Mouse (Mus musculus): Measurements from ENCODE around the gene Hivep3. TPM values are rescaled to one million over a fixed set of nuclear protein-coding genes. Genes with fewer than 3 reads are reported as not detected.

Gene Hivep3
- polyA plus RNA-seq, 1 experiment from 2014 or later = 9.7 TPM

GRCm38 (mm10) chr4:120082527-120082926, 348.9 kb downstream of the Hivep3 start:
- no peaks in the 10 kb centered on the region for H3K36me3 ChIP-seq (ENCODE audit: inconsistent target)
- no peak overlapping the region for H3K4me3 ChIP-seq (ENCODE audit: inconsistent target)
- H3K79me2 ChIP-seq (ENCODE audit: inconsistent target) = no peaks in the 10 kb centered on the region
- WGBS (ENCODE audit: missing documents) = 81% methylated on average over 5 of the region's 5 CpGs
- H3K27ac ChIP-seq = no peak overlapping the region

- H3K36me3 ChIP-seq (ENCODE audit: inconsistent target) = no peaks in the 10 kb centered on the region
- WGBS (ENCODE audit: missing documents) = 93% methylated on average over 3 of the region's 3 CpGs
- no peak overlapping the region for H3K4me3 ChIP-seq (ENCODE audit: inconsistent target)
Measured at GRCm38 (mm10) chr4:120083700-120084099, 350.1 kb downstream of the Hivep3 start.

GRCm38 (mm10) chr4:120089536-120089935, 356.0 kb downstream of the Hivep3 start:
- Histone ChIP-seq H3K27ac (no peak overlapping the region), H3K4me3 (ENCODE audit: inconsistent target) (no peak overlapping the region), H3K36me3 (ENCODE audit: inconsistent target) (no peaks in the 10 kb centered on the region), H3K79me2 (ENCODE audit: inconsistent target) (no peaks in the 10 kb centered on the region)
- 91% methylated on average over 8 of the region's 8 CpGs for WGBS (ENCODE audit: missing documents)

More at GRCm38 (mm10) chr4:120083700-120084099, 350.1 kb downstream of the Hivep3 start:
- Histone ChIP-seq H3K27ac (no peak overlapping the region), H3K79me2 (ENCODE audit: inconsistent target) (no peaks in the 10 kb centered on the region)

DNA sequence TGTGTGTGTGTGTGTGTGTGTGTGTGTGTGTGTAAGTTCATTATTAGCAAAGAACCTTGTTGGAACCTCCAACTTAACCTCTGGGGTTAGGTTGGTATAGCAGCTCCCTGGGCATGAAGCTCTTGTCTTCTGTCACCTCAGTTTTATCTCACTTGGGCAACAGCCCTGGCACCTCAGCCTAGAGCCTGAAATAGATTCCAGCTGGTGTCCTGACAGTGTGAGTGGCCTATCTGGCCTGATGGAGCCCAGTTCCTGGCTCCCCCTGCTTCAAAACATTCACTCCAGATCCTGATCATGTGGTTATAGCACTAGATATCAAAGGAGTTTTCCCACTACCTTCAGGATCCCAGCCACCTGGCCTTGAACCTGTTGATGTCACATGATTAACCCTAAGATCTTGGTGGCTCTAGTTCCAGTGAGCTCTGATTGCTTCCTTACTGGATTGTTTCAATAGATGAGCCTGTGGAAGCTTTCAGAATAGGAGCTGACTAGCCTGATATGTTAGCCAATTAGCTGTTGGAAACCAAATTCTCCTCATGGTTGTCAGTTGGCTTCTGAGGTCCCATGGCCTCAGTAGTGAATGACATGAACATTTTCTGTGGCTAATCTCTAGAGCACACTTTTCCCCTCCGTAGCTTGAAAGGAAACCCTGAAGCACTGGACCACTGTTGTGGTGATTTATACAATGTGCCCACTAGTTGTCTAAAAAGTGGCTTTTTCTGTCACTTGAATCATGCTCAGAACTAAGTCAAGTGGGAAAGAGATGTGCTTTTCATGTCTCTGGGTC, 358.6 kb downstream of the Hivep3 start:
- Histone ChIP-seq H3K79me2 (ENCODE audit: inconsistent target) (no peaks in the 10 kb centered on the region), H3K27ac (no peak overlapping the region), H3K36me3 (ENCODE audit: inconsistent target) (no peaks in the 10 kb centered on the region), H3K4me3 (ENCODE audit: inconsistent target) (no peak overlapping the region)
- WGBS (ENCODE audit: missing documents) = 71% methylated on average over 1 of the region's 1 CpGs

GRCm38 (mm10) chr4:120096935-120097334, 363.4 kb downstream of the Hivep3 start:
- no peaks in the 10 kb centered on the region for H3K36me3 ChIP-seq (ENCODE audit: inconsistent target)
- no peaks in the 10 kb centered on the region for H3K79me2 ChIP-seq (ENCODE audit: inconsistent target)
- WGBS (ENCODE audit: missing documents) = 96% methylated on average over 19 of the region's 19 CpGs
- no peak overlapping the region for H3K4me3 ChIP-seq (ENCODE audit: inconsistent target)
- no peak overlapping the region for H3K27ac ChIP-seq

DNA sequence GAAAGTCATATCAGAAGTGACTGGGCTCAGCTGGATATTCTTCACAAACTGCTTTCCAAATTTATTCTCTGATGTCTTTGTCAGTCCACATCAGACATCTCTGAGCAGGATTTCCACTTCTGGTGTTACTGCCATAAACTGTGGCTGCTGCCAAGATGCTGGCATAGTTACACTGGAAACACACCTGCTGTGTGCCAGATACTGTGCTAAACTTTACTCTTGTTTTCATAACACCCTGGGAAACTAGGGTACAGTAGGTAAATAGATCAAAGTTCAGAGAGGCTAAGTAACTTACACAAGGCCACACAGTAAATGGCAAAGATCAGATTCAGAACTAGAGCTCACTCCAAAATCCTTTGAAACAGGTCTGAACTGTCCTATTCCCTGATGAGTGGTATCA, 367.6 kb downstream of the Hivep3 start:
- H3K36me3 ChIP-seq (ENCODE audit: inconsistent target) = no peaks in the 10 kb centered on the region

GRCm38 (mm10) chr4:120104599-120104998, 371.0 kb downstream of the Hivep3 start:
- WGBS (ENCODE audit: missing documents) = 54% methylated on average over 5 of the region's 5 CpGs
- Histone ChIP-seq H3K27ac (no peak overlapping the region), H3K4me3 (ENCODE audit: inconsistent target) (no peak overlapping the region), H3K79me2 (ENCODE audit: inconsistent target) (no peaks in the 10 kb centered on the region), H3K36me3 (ENCODE audit: inconsistent target) (no peaks in the 10 kb centered on the region)

More for the DNA sequence above, 367.6 kb downstream of the Hivep3 start:
- no peak overlapping the region for H3K27ac ChIP-seq
- H3K4me3 ChIP-seq (ENCODE audit: inconsistent target) = no peak overlapping the region
- H3K79me2 ChIP-seq (ENCODE audit: inconsistent target) = no peaks in the 10 kb centered on the region

GRCm38 (mm10) chr4:120106362-120106761, 372.8 kb downstream of the Hivep3 start:
- H3K4me3 ChIP-seq (ENCODE audit: inconsistent target) = no peak overlapping the region
- 96% methylated on average over 3 of the region's 3 CpGs for WGBS (ENCODE audit: missing documents)
- no peak overlapping the region for H3K27ac ChIP-seq
- no peaks in the 10 kb centered on the region for H3K36me3 ChIP-seq (ENCODE audit: inconsistent target)
- no peaks in the 10 kb centered on the region for H3K79me2 ChIP-seq (ENCODE audit: inconsistent target)

DNA sequence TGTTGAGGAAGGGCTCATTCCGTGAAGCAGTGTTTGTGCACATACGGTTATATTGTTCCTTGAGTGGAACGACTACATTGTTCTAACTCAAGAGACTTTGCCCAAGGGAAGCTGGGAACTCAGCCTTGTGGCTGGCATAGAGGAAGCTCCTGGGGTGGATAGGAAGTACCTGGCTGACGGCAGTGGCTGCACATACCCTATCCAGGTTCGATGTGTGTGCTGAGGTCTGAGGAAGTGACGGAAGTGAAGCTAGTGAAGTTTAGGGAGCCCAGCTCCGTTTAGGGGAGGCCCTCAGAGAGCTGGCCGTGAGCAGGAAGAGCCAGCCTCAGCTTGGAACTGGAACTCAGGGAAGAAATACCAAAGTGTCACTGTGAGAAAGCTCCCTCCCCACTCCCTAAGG, 374.2 kb downstream of the Hivep3 start:
- H3K27ac ChIP-seq = no peak overlapping the region
- H3K36me3 ChIP-seq (ENCODE audit: inconsistent target) = no peaks in the 10 kb centered on the region
- 40% methylated on average over 8 of the region's 8 CpGs for WGBS (ENCODE audit: missing documents)
- no peaks in the 10 kb centered on the region for H3K79me2 ChIP-seq (ENCODE audit: inconsistent target)
- H3K4me3 ChIP-seq (ENCODE audit: inconsistent target) = no peak overlapping the region

DNA sequence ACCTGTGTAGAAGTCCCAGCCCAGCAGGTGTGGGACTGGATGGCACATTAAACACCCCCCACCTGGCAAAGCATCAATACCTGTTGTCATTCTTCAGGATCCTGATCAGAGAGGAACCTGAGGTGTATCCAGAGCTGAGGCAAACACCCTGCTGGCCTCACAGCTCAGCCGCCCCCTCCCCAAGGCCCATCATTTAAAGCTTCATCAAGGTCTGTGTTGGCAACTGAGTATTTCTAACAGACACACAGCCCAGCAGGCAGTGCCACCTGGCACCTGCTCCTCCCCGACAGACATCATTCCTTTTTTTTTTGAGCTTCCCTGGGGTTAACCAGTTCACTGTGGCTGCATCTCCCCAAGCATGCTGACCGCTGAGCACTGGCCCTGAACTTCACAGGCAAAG, 381.9 kb downstream of the Hivep3 start:
- 94% methylated on average over 3 of the region's 3 CpGs for WGBS (ENCODE audit: missing documents)
- Histone ChIP-seq H3K27ac (no peak overlapping the region), H3K36me3 (ENCODE audit: inconsistent target) (no peaks in the 10 kb centered on the region), H3K79me2 (ENCODE audit: inconsistent target) (no peaks in the 10 kb centered on the region), H3K4me3 (ENCODE audit: inconsistent target) (no peak overlapping the region)

DNA sequence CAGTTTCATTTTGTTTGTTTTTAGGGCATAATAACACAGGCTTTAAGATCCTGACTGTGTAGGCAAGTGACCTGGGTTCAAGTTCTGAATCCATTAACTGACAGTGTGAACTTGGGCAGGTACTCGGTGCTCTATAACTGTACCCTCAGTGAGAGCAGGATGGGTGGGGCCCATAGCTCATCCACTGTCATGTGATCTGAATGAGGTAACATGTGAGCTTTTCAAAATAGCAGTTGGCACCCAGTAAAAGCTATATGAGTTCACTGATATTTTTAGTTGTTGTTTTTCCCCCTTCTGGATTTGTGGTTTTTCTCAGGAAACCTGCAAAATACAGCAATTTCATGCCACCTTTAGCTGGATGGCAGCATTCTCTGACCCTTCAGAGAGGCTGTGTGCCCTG, 382.7 kb downstream of the Hivep3 start:
- WGBS (ENCODE audit: missing documents) = 0% methylated on average over 1 of the region's 1 CpGs
- Histone ChIP-seq H3K79me2 (ENCODE audit: inconsistent target) (no peaks in the 10 kb centered on the region), H3K36me3 (ENCODE audit: inconsistent target) (no peaks in the 10 kb centered on the region), H3K27ac (no peak overlapping the region), H3K4me3 (ENCODE audit: inconsistent target) (no peak overlapping the region)

GRCm38 (mm10) chr4:120120276-120120675, 386.7 kb downstream of the Hivep3 start:
- 26% methylated on average over 8 of the region's 8 CpGs for WGBS (ENCODE audit: missing documents)
- H3K36me3 ChIP-seq (ENCODE audit: inconsistent target) = no peaks in the 10 kb centered on the region
- no peak overlapping the region for H3K27ac ChIP-seq
- H3K4me3 ChIP-seq (ENCODE audit: inconsistent target) = no peak overlapping the region
- H3K79me2 ChIP-seq (ENCODE audit: inconsistent target) = no peaks in the 10 kb centered on the region

DNA sequence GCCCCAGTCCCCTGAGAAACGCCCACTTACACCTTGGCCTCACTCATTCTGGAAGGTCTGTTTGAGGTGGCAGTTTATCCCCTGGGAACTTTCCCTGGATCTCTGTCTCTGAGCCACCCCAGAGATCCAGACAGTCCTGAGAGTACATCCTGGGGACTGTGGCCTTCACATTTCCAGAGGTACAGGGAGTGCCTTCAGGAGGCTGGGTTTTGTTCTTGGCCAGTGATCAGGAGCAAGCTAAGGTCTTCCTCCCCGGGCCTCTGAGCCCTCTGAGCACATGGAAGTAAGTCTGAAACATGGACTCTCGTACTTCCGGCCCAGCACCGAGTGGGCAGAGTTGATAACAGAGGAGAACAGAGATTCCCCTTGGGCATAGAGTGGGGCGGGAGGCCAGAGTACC, 391.1 kb downstream of the Hivep3 start:
- Histone ChIP-seq H3K79me2 (ENCODE audit: inconsistent target) (no peaks in the 10 kb centered on the region), H3K4me3 (ENCODE audit: inconsistent target) (no peak overlapping the region), H3K27ac (no peak overlapping the region), H3K36me3 (ENCODE audit: inconsistent target) (no peaks in the 10 kb centered on the region)
- 84% methylated on average over 6 of the region's 6 CpGs for WGBS (ENCODE audit: missing documents)

GRCm38 (mm10) chr4:120126047-120126446, 392.5 kb downstream of the Hivep3 start:
- no peak overlapping the region for H3K27ac ChIP-seq
- no peak overlapping the region for H3K4me3 ChIP-seq (ENCODE audit: inconsistent target)
- H3K79me2 ChIP-seq (ENCODE audit: inconsistent target) = no peaks in the 10 kb centered on the region
- 91% methylated on average over 6 of the region's 6 CpGs for WGBS (ENCODE audit: missing documents)
- no peaks in the 10 kb centered on the region for H3K36me3 ChIP-seq (ENCODE audit: inconsistent target)

DNA sequence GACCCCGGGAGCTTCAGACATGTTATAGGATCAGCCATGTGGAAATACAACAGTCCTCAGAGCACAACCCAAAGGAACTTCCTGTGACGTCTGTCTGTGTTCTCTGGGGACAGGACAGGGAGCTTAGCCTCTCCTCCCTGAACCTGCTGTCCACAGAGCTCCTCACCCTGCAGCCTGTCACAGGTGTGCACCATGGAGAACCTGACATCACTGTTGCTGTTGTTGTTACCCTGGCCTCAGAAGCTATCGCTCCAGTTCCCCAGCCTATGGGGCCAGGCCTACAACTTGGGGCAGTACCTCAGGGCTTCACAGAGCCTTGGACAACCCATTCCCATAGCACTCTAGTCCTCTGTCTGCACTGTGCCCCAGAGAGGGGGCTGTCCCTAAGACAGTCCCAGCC, 393.7 kb downstream of the Hivep3 start:
- Histone ChIP-seq H3K4me3 (ENCODE audit: inconsistent target) (no peak overlapping the region), H3K27ac (no peak overlapping the region), H3K36me3 (ENCODE audit: inconsistent target) (no peaks in the 10 kb centered on the region), H3K79me2 (ENCODE audit: inconsistent target) (no peaks in the 10 kb centered on the region)
- WGBS (ENCODE audit: missing documents) = 98% methylated on average over 3 of the region's 3 CpGs

GRCm38 (mm10) chr4:120128033-120128432, 394.4 kb downstream of the Hivep3 start:
- Histone ChIP-seq H3K27ac (no peak overlapping the region), H3K36me3 (ENCODE audit: inconsistent target) (no peaks in the 10 kb centered on the region), H3K4me3 (ENCODE audit: inconsistent target) (no peak overlapping the region), H3K79me2 (ENCODE audit: inconsistent target) (no peaks in the 10 kb centered on the region)
- WGBS (ENCODE audit: missing documents) = 67% methylated on average over 4 of the region's 4 CpGs

Data from macrophage (primary cell).